8 mouse cellular contexts compared by ENCODE assay signal in genomic region chr10:99286787-99287186, GRCm38 (mm10). TPM values are rescaled to one million over a fixed set of nuclear protein-coding genes. Genes with fewer than 3 reads are reported as not detected.
DNase-seq lines count a peak whose midpoint lies in the region; ATAC-seq lines count a peak whose summit lies in the region.

No protein-coding gene starts in this region.

- no peaks in the 10 kb centered on the region for H3K36me3 ChIP-seq in limb, embryonic 12.5 days

- peaks cover 6% of the 10 kb centered on the region; the same call in 1 of the 2 replicates for H3K27me3 ChIP-seq in limb, embryonic 12.5 days

- no peak overlapping the region for H3K9ac ChIP-seq in limb, embryonic 12.5 days (replicated peaks)

- H3K4me2 ChIP-seq in limb, embryonic 12.5 days = peak overlapping the region; percentile 49

- H3K27ac ChIP-seq in limb, embryonic 12.5 days = 0 out of 2 replicates have a peak overlapping the region, but pooled peaks have one; percentile 23

- no peak for ATAC-seq in limb, embryonic 12.5 days (ENCODE audit: insufficient number of reproducible peaks, insufficient read depth, low FRiP score, low TSS enrichment, low read depth)
- ATAC-seq in inflammation-experienced regulatory T-cells, adult 6 months = no peak

- H3K9me3 ChIP-seq in limb, embryonic 12.5 days = no peaks in the 10 kb centered on the region

- WGBS in limb, embryonic 12.5 days = 9% methylated on average over 17 of the region's 17 CpGs

- peaks cover 24% of the 10 kb centered on the region for H3K4me1 ChIP-seq in limb, embryonic 12.5 days (replicated peaks)

- H3K4me3 ChIP-seq in limb, embryonic 12.5 days (replicated peaks) = no peak overlapping the region

- intact Hi-C loops in heart, postnatal 25 days (cut with DNase I) = loop anchor here (5.0 kb wide), 1 partner anchor 41 kb away; no protein-coding TSS in a partner anchor

- peak; percentile 91 for DNase-seq in heart, adult 11 months
- no peak for DNase-seq in heart, postnatal 25 days (ENCODE audit: low spot score)
- peak; percentile 39 for DNase-seq in cerebellum, adult 11-12 months
- DNase-seq in heart, adult 8-10 months (ENCODE audit: low spot score) = peak; percentile 35
- peak; percentile 75 for DNase-seq in retina, embryonic 14.5 days (ENCODE audit: low spot score)
- DNase-seq in thymus, adult 18-20 months = no peak

RNA-seq across cellular contexts. Expression of gene Dusp6, which starts 23.8 kb away (rescaled TPM):
- 10 to 100 TPM; 18.5 to 19.5 TPM for total RNA-seq in heart, postnatal 25 days (2021)
- 10 to 100 TPM; 12.9 to 18.7 (median 15.2) TPM for total RNA-seq in heart, adult 8-10 months (2022)
- polyA plus RNA-seq in limb, embryonic 12.5 days (2016; fragmentation: Nextera tagmentation; extraction: Ambion mirVana) = 117 and 122 TPM in 2 replicates
- polyA plus RNA-seq in inflammation-experienced regulatory T-cells, adult 6 months (2017; shearing (Covaris generic)) = 10 to 100 TPM; 32.8 to 52.8 (median 41.2) TPM

Comparison
In these comparisons a context has a peak if more than half of its experiments do, and no peak if none do; other contexts are left out.
1. DNase-seq: peak in heart, adult 11 months (single experiment), cerebellum, adult 11-12 months (single experiment), heart, adult 8-10 months (single experiment) and retina, embryonic 14.5 days (single experiment); none in heart, postnatal 25 days (single experiment) and thymus, adult 18-20 months (0 of 2).